In the genomic region with DNA sequence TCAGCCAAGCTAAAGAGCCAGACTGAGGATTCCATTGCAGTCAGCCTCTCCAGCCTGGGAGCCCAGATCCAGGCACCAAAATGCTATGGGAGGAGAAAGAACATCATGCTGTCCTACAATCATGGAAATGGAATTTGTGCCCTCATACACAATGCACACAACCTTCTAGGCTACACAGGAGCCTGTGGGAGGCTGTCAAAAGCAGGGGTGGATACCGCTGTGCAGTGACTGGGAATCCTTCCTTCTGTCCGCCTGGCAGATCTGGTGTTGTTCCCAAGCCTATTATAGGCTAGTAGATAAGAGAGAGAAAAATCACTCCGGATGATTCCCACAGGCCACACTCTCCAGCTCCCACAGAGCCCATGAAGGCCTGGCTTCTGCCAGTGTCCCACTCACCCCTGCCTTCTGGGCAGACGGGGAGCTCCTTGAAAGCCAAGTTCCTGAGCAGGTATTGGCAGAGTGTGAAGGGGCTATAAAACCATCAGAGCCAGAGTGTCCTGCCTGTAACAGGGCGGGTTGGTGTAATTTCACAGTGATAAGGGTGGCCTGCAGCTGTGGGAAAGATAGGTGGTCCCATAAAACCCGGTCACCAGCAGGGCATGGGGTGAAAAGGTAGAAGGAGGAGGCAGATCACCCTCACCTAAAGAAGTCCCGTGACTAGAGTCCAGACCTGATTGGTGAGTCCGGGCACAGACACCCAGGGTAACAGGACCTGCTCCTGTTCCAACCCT, we compare ENCODE assay signal across 20 mouse cellular contexts. TPM values are rescaled to one million over a fixed set of nuclear protein-coding genes. Genes with fewer than 3 reads are reported as not detected.
A peak's percentile ranks its signal among the peaks of the same experiment; 100 is the strongest.
DNase-seq lines count a peak whose midpoint lies in the region; ATAC-seq lines count a peak whose summit lies in the region.
"Had no signal": no experiment of that assay in that cellular context is flagged by ENCODE, and none has a peak within 500 bp of the region (broad histone marks: within the 10 kb centered on the region; RNA-seq: fewer than 3 reads in every experiment).

No protein-coding gene starts in this region.

- no peak overlapping the region for H3K4me3 ChIP-seq in intestine, embryonic 15.5 days (replicated peaks)
- H3K4me3 ChIP-seq in kidney, embryonic 15.5 days (replicated peaks), result no peak overlapping the region
- H3K4me3 ChIP-seq: embryonic facial prominence, embryonic 12.5 days; heart, adult 2 months; limb, embryonic 15.5 days had no signal

- no peaks in the 10 kb centered on the region for H3K9me3 ChIP-seq in intestine, embryonic 15.5 days
- no peaks in the 10 kb centered on the region for H3K9me3 ChIP-seq in kidney, embryonic 15.5 days (replicated peaks)
- H3K9me3 ChIP-seq: embryonic facial prominence, embryonic 12.5 days; limb, embryonic 15.5 days had no signal

- 0 out of 2 replicates have a peak overlapping the region, but pooled peaks have one; percentile 12 for H3K4me2 ChIP-seq in intestine, embryonic 15.5 days (replicated peaks)
- H3K4me2 ChIP-seq in kidney, embryonic 15.5 days, result no peak overlapping the region
- H3K4me2 ChIP-seq: embryonic facial prominence, embryonic 12.5 days; limb, embryonic 15.5 days; midbrain, embryonic 11.5 days had no signal

- intact Hi-C loops in left cerebral cortex, postnatal 25 days (cut with DNase I), result loop anchor here (5.0 kb wide), 4 partner anchors 49 to 1689 kb away; a partner anchor contains a TSS
- intact Hi-C loops in left cerebral cortex, postnatal 10 days (cut with DNase I), result no loop called here

- H3K27me3 ChIP-seq in intestine, embryonic 15.5 days (replicated peaks), result no peaks in the 10 kb centered on the region
- H3K27me3 ChIP-seq in kidney, embryonic 15.5 days, result no peaks in the 10 kb centered on the region
- H3K27me3 ChIP-seq: embryonic facial prominence, embryonic 12.5 days; limb, embryonic 15.5 days had no signal

- 0 out of 2 replicates have a peak, but pooled peaks cover 3% of the 10 kb centered on the region for H3K4me1 ChIP-seq in intestine, embryonic 15.5 days (replicated peaks)
- no peaks in the 10 kb centered on the region for H3K4me1 ChIP-seq in kidney, embryonic 15.5 days
- H3K4me1 ChIP-seq: embryonic facial prominence, embryonic 12.5 days; limb, embryonic 15.5 days had no signal

- H3K9ac ChIP-seq in intestine, embryonic 15.5 days, result no peak overlapping the region
- no peak overlapping the region for H3K9ac ChIP-seq in kidney, embryonic 15.5 days
- H3K9ac ChIP-seq: embryonic facial prominence, embryonic 12.5 days; limb, embryonic 15.5 days had no signal

- no peaks in the 10 kb centered on the region for H3K36me3 ChIP-seq in intestine, embryonic 15.5 days
- no peaks in the 10 kb centered on the region for H3K36me3 ChIP-seq in kidney, embryonic 15.5 days
- H3K36me3 ChIP-seq: embryonic facial prominence, embryonic 12.5 days; limb, embryonic 15.5 days had no signal

- H3K27ac ChIP-seq in intestine, embryonic 15.5 days, result peak overlapping the region; percentile 67
- no peak overlapping the region for H3K27ac ChIP-seq in kidney, embryonic 15.5 days
- H3K27ac ChIP-seq: embryonic facial prominence, embryonic 12.5 days; heart, adult 2 months; limb, embryonic 15.5 days had no signal

- DNase-seq in frontal cortex, postnatal 36 days (ENCODE audit: low spot score in 2 of 2), result peak; percentile 45 to 52
- no peak for DNase-seq in frontal cortex, postnatal 14 days (ENCODE audit: low spot score in 2 of 2)
- peak; percentile 29 to 80 for DNase-seq in left cerebral cortex, postnatal 25 days (ENCODE audit: low spot score in 2 of 2)
- no peak for DNase-seq in left cerebral cortex, postnatal 10 days (ENCODE audit: extremely low spot score in 1 of 2, low spot score in 2 of 2)
- DNase-seq in right cerebral cortex, postnatal 36 days (ENCODE audit: low spot score in 2 of 2), result peak; percentile 38 to 52
- DNase-seq: heart, adult 2 months; heart, postnatal 10 days; lung, adult 18-20 months; lung, postnatal 36 days; thymus, postnatal 36 days had no signal

- ATAC-seq in intestine, embryonic 15.5 days, result peak; percentile 96
- no peak for ATAC-seq in kidney, embryonic 15.5 days (replicated peaks; ENCODE audit: low FRiP score)

- 31% methylated on average over 8 of the region's 8 CpGs for WGBS in intestine, embryonic 15.5 days
- WGBS in kidney, embryonic 15.5 days, result 47% methylated on average over 8 of the region's 8 CpGs

RNA-seq across cellular contexts. Expression of a gene that starts 47.9 kb away (rescaled TPM):
- under 1 TPM in 1 of 2 experiments, not detected in 1; 0.21 TPM for total RNA-seq in left cerebral cortex, postnatal 25 days (2021)
- not detected for total RNA-seq in left cerebral cortex, postnatal 10 days (2021)
- polyA plus RNA-seq in intestine, embryonic 15.5 days (2015; fragmentation: Nextera tagmentation; extraction: Ambion mirVana), result 76.3 and 79.9 TPM in 2 replicates
- polyA plus RNA-seq in kidney, embryonic 15.5 days (2015; fragmentation: Nextera tagmentation; extraction: Ambion mirVana), result 0.32 TPM in 1 of 2 replicates, not detected in the other
- total RNA-seq: gastrocnemius, adult 18-20 months; layer of hippocampus, postnatal 36 days had no signal
- polyA plus RNA-seq: C2C12; embryonic facial prominence, embryonic 12.5 days; hindbrain, embryonic 16.5 days; kidney, embryonic 14.5 days; midbrain, embryonic 11.5 days had no signal

Comparison
In these comparisons a context has a peak if more than half of its experiments do, and no peak if none do; other contexts are left out.
1. DNase-seq: peak in frontal cortex, postnatal 36 days (2 of 2), left cerebral cortex, postnatal 25 days (2 of 2) and right cerebral cortex, postnatal 36 days (2 of 2); none in frontal cortex, postnatal 14 days (0 of 2) and left cerebral cortex, postnatal 10 days (0 of 2).